Mouse (Mus musculus) liver, adult 2 months (tissue): Measurements from ENCODE around the gene Pik3r2.

ENCODE experiments used
- CTCF ChIP-seq: fragments of 200-500 bp; IDR thresholded peaks from 2 replicates; pipeline ENCODE4 v1.5.1; 2011; ENCODE audit warnings: low read depth, low read length, control low read depth
- POLR2A ChIP-seq: fragments of 200-500 bp; IDR thresholded peaks from 2 replicates; pipeline ENCODE4 v1.6.1; 2011; ENCODE audit warnings: low read length, control low read depth; ENCODE audit not compliant: insufficient read depth; ENCODE audit errors: extremely low read depth

GRCm38 (mm10) chr8:70730956-70731355 lies 45.6 kb downstream of the Pik3r2 start:
- no peak for TF ChIP-seq CTCF
- TF ChIP-seq POLR2A = no peak
